Mouse (Mus musculus): Measurements from ENCODE around the gene Mkln1.
"Not testable (repeated sequence)": the region's sequence is repeated elsewhere in the genome, so short reads cannot be mapped to it uniquely, and the experiment has no call there.

DNA sequence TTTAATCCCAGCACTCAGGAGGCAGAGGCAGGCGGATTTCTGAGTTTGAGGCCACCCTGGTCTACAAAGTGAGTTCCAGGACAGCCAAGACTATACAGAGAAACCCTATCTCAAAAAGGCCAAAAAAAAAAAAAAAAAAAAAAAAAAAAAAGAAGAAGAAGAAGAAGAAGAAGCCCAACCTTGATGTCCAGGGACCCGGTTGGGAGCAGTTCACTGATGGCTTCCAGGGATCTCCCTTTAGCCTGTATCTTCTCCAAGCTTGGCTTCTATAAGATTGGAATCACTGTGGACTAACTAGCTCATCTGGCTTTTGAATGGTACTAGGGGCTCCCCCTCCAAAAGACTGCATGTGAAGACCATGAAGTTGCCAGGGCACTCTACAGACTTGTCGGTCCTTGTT, 163.4 kb downstream of the Mkln1 start:
- TF ChIP-seq POLR2A (IDR thresholded peaks at IDR 0.05; ENCODE audit: low read depth, low read length); CTCF (IDR thresholded peaks at IDR 0.05; ENCODE audit: borderline replicate concordance, insufficient read depth, low read length): not testable (repeated sequence)

All from embryonic fibroblast, embryonic 13.5 days (primary cell).